Mouse (Mus musculus): ENCODE measurements around the gene Kif17. TPM values are rescaled to one million over a fixed set of nuclear protein-coding genes. Genes with fewer than 3 reads are reported as not detected.

Kif17 gene
- 0.26 and 0.33 TPM in 2 replicates for polyA plus RNA-seq (2012; rRNA removed)

DNA sequence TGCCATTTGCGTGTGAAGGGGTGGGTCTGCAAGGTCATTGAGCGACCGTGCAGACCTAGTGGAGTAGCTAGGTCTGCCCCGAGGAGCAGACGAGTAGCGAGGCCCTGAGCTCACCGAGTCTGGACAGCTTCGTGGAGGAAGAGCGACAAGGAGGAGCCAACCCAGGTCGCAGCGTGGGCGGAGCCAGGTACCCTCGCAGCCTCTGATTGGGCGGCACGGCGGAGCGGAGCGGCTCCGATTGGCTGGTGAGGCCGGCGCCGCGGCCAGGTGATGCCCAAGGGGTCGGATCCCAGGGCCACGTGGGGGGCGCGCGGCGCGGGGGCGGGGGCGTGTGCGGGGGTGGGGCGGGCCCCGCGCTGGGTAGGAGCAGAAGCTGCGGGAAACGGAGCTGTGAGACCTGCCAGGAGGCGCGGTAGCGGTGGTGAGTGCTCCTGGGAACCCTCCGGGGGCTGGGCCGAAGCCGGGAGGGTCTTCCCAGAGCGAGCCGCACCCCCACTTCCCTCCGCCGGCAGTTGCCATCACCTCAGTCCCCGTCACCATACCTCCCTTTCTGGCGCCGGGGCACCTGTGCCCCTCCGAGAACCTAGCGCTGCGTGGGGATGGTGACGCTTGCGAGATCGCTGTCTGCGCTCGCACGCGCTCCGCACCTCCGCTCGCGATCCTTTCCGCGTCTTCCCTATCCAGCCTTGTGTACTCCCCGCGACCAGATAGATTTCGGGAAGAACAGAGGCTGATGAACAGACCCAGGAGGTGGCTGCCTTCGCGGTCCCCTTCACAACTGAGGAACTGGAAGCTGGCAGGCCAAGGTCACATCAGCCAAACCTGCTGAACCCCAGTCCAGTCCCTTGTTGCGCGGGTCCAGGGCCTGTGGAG, at the start of gene Kif17, which contains the start of gene Sh2d5:
TSS of gene Kif17 (plus strand) at position 348 of the 873 bp plus-strand sequence.
TSS of gene Sh2d5 (plus strand) at position 316 of the 873 bp plus-strand sequence.

DNA sequence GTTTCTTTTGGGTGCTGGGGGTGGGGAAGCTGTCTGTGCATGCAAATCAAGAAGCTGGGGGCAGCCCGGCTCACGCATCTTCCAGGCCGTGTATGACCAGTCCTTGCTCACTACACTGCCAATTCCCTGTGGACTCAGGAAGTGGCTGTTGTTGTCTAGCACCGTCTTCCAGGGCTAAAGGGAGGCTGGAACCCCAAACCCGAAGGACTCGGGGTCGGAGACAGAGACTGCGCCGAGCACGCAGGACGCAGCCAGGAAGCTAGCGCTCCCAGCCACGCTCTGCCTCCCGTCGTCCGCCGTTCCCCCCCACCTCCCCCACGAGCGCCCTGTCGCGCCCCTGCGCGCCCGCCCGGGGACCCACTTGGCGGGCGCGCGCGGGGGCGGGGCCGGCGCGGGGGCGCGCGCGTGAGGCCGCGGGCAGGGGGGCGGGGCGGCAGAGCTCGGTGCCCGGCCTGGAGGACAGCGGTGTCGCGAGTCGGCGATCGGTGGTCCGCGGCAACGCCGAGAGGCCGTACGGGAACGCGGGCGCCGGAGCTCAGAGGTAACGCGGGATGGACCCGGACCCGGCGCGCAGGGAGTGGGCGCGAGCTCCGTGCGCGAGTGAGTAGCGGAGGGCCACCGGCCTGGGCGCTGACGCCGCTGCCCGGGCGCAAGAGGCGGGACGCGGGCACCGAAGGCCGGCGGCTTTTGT, 33.9 kb upstream of the Kif17 start, which contains the start of gene Hp1bp3:
TSS of gene Hp1bp3 (plus strand) at position 97 of the 691 bp plus-strand sequence.

DNA sequence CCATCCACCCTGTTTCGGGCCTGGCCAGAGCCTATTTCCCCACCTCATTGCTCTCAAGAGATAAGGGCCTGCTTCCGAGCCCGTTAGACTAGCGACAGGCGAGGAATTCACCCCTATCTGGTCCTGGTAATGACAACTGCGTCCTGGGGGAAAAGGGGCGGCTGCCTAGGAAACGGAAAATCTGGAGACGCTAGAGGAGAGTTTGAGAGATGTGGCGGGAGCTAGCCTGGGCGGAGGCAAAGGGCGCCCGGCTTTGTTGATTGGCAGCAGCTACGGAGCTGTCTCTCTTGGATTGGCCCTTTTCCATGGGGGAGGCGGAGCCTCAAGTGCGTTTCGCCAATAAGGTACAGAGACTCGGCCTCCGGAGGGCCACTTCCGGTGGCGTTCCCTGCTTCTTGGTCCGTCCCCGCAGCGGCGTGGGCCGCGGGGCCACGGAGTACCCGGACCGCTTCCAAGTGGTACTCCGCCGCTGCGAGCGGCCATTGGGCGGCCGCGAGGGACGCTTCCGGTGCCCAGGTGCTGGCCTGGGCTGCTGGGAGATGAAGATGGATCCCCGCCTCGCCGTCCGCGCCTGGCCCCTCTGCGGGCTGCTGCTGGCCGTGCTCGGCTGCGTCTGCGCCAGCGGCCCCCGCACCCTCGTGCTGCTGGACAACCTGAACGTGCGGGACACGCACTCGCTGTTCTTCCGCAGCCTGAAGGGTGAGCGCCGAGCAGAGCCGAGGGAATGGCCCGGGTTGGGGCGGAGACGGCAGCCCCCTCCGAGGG, 54.3 kb downstream of the Kif17 start, which contains the start of gene Ddost:
TSS of gene Ddost (plus strand) at position 391 of the 765 bp plus-strand sequence.

DNA sequence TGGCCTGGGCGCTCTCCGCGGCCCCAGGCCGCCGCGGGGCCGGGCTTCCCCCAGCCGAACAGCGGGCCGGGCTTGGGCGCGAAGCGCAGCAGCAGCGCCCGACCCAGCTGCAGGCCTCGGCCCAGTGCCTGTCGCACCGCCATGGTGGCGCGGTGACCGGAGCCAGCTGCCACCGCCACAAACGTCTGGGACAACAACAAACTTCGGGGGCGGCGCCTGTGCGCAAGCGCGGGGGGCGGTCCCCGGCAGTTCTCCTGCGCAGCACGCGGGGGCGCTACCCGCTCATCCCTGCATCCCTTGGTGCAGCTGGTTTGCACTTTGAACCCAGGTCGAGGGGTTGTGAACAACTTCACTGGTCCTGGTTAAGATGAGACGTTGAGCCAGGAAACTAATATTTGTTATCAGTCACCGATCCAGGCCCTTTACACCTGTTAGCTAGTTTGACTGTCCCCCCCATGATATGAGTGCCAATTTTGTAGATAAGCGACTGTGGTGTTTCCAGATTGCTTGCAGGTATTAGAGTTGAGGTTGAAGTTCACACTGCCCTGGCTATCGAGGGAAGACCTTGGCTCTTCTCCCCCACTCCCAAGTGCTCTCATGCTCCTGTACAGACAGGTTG, 76.0 kb downstream of the Kif17 start, which contains the start of gene Pink1:
TSS of gene Pink1 (minus strand) at position 231 of the 619 bp plus-strand sequence.

Other genes starting within 250 kb of the Kif17 start
- gene Hp1bp3, start 34.1 kb upstream of the Kif17 start, polyA plus RNA-seq (2012; rRNA removed), result 11.4 and 14.1 TPM in 2 replicates
- gene Sh2d5, start within 50 bp of the Kif17 start, polyA plus RNA-seq (2012; rRNA removed), result 0.38 and 0.77 TPM in 2 replicates
- gene Ddost, start 54.3 kb downstream of the Kif17 start, polyA plus RNA-seq (2012; rRNA removed), result 166 and 268 TPM in 2 replicates
- 45.8 and 66.3 TPM in 2 replicates for gene Pink1, start 75.9 kb downstream of the Kif17 start, polyA plus RNA-seq (2012; rRNA removed)
- 4.8 and 8.4 TPM in 2 replicates for gene Cda, start 117.6 kb downstream of the Kif17 start, polyA plus RNA-seq (2012; rRNA removed)
- gene Fam43b, start 146.1 kb downstream of the Kif17 start, polyA plus RNA-seq (2012; rRNA removed), result 0.10 TPM in 1 of 2 replicates, not detected in the other
- gene Mul1, start 184.2 kb downstream of the Kif17 start, polyA plus RNA-seq (2012; rRNA removed), result 10.4 and 11.7 TPM in 2 replicates
- 13.0 and 22.3 TPM in 2 replicates for gene Camk2n1, start 203.9 kb downstream of the Kif17 start, polyA plus RNA-seq (2012; rRNA removed)

All from stomach, adult 2 months (tissue).